Mouse (Mus musculus): ENCODE results near the gene Stra8.

DNA sequence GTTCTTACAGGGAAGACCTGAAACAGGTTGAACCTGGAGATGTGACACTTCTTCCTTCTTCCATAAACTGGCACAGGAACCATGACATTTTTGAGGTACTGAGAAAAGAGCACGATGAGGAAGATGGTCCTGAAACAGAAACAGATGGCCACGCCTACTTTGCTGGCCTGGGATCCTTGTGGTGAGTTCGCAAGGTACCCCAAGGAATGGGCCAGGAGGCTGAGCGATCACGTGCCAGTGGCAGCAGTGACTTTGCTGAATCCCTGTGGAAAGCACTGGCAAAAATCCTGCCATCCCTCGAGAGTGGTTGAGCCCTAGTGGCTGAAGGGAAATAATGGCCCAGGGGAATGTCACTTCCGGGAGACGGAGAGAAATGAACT lies 35.9 kb downstream of the Stra8 start:
- TF ChIP-seq CTCF (IDR thresholded peaks at IDR 0.05; ENCODE audit: insufficient read depth, low read length), result no peak
- no peak for TF ChIP-seq POLR2A (IDR thresholded peaks at IDR 0.05; ENCODE audit: borderline replicate concordance, extremely low read depth, low read depth, low read length)
